13 mouse cellular contexts compared by ENCODE assay signal in genomic region chr2:148599498-148599897, GRCm38 (mm10).
DNase-seq lines count a peak whose midpoint lies in the region; ATAC-seq and TF ChIP-seq lines count a peak whose summit lies in the region.
"Had no signal": no experiment of that assay in that cellular context is flagged by ENCODE, and none has a peak within 500 bp of the region (broad histone marks: within the 10 kb centered on the region; RNA-seq: fewer than 3 reads in every experiment).

No protein-coding gene starts in this region.

- TF ChIP-seq CTCF in left cerebral cortex, adult 2 months (IDR thresholded peaks at IDR 0.05): no peak
- no peak for TF ChIP-seq CTCF in brain, embryonic 14.5 days (IDR thresholded peaks at IDR 0.05; ENCODE audit: borderline replicate concordance, extremely low read depth, insufficient read depth, insufficient read length)
- no peak for TF ChIP-seq CTCF in stomach, postnatal 0 days (IDR thresholded peaks at IDR 0.05; ENCODE audit: low read depth)

- no peaks in the 10 kb centered on the region for H3K27me3 ChIP-seq in stomach, postnatal 0 days (ENCODE audit: control insufficient read depth, insufficient read depth, low read length)
- H3K27me3 ChIP-seq: midbrain, embryonic 13.5 days had no signal

- TF ChIP-seq EP300 in stomach, postnatal 0 days (optimal IDR thresholded peaks at IDR 0.05): no peak

- H3K36me3 ChIP-seq in stomach, postnatal 0 days (ENCODE audit: control insufficient read depth, insufficient read depth, low read length): no peaks in the 10 kb centered on the region
- H3K36me3 ChIP-seq: embryonic facial prominence, embryonic 10.5 days; midbrain, embryonic 13.5 days had no signal

- no peaks in the 10 kb centered on the region for H3K4me1 ChIP-seq in stomach, postnatal 0 days (replicated peaks; ENCODE audit: control insufficient read depth, insufficient read depth)
- H3K4me1 ChIP-seq: embryonic facial prominence, embryonic 10.5 days; midbrain, embryonic 13.5 days had no signal

- no peak overlapping the region for H3K9ac ChIP-seq in stomach, postnatal 0 days (ENCODE audit: low read length)
- H3K9ac ChIP-seq: midbrain, embryonic 13.5 days had no signal

- H3K4me2 ChIP-seq in stomach, postnatal 0 days (replicated peaks; ENCODE audit: low read depth): no peak overlapping the region
- H3K4me2 ChIP-seq: midbrain, embryonic 13.5 days had no signal

- no peak for TF ChIP-seq POLR2A in brain, embryonic 14.5 days (IDR thresholded peaks at IDR 0.05; ENCODE audit: borderline replicate concordance, extremely low read depth, insufficient read depth, insufficient read length, poor library complexity, severe bottlenecking)

- H3K27ac ChIP-seq in left cerebral cortex, adult 2 months: no peak overlapping the region; the same call in 1 of the 2 replicates
- H3K27ac ChIP-seq in stomach, postnatal 0 days (replicated peaks): no peak overlapping the region
- H3K27ac ChIP-seq: embryonic facial prominence, embryonic 10.5 days; midbrain, embryonic 13.5 days had no signal

- H3K9me3 ChIP-seq in stomach, postnatal 0 days (ENCODE audit: control insufficient read depth, low read length): no peaks in the 10 kb centered on the region
- H3K9me3 ChIP-seq: embryonic facial prominence, embryonic 10.5 days; midbrain, embryonic 13.5 days had no signal

- intact Hi-C loops in left cerebral cortex, adult 2 months (cut with DNase I): loop anchor here (1.0 to 2.0 kb wide), 2 partner anchors 35 to 55 kb away; no protein-coding TSS in a partner anchor
- intact Hi-C loops in heart, postnatal 14 days (cut with DNase I): loop anchor here (5.0 kb wide), 1 partner anchor 38 kb away; no protein-coding TSS in a partner anchor

- no peak for ATAC-seq in stomach, postnatal 0 days (ENCODE audit: low FRiP score, low TSS enrichment)
- ATAC-seq: midbrain, embryonic 13.5 days had no signal

- DNase-seq in left cerebral cortex, adult 11 months (ENCODE audit: low spot score): peak; percentile 15
- DNase-seq in left cerebral cortex, adult 2 months (ENCODE audit: extremely low spot score in 1 of 2, low spot score in 2 of 2): no peak
- DNase-seq in NIH3T3 (ENCODE audit: low read depth): peak; percentile 49
- DNase-seq in brain, embryonic 14.5 days (ENCODE audit: low read depth): peak; percentile 45
- peak; percentile 17 to 49 for DNase-seq in layer of hippocampus, postnatal 36 days
- DNase-seq in stomach, postnatal 0 days (ENCODE audit: low spot score): no peak
- DNase-seq in kidney, adult 11 months: no peak
- no peak for DNase-seq in heart, postnatal 14 days
- DNase-seq: cerebellum, adult 9-11 months; heart, adult 18-20 months; thymus, adult 2 months had no signal

- H3K4me3 ChIP-seq in left cerebral cortex, adult 2 months: no peak overlapping the region
- H3K4me3 ChIP-seq in stomach, postnatal 0 days (ENCODE audit: low read depth, low read length): no peak overlapping the region
- H3K4me3 ChIP-seq: embryonic facial prominence, embryonic 10.5 days; midbrain, embryonic 13.5 days had no signal

Comparison
In these comparisons a context has a peak if more than half of its experiments do, and no peak if none do; other contexts are left out.
1. DNase-seq: peak in left cerebral cortex, adult 11 months (single experiment), NIH3T3 (single experiment), brain, embryonic 14.5 days (single experiment) and layer of hippocampus, postnatal 36 days (2 of 2); none in left cerebral cortex, adult 2 months (0 of 2), stomach, postnatal 0 days (single experiment), kidney, adult 11 months (single experiment) and heart, postnatal 14 days (0 of 2).